Mouse (Mus musculus): ENCODE measurements around the gene Natd1.

The Natd1 gene

GRCm38 (mm10) chr11:60931869-60932481, 17.4 kb upstream of the Natd1 start, which contains the start of gene Map2k3:
TSS of gene Map2k3 (plus strand) at chr11:60932033.
- DNase-seq (ENCODE audit: low spot score): peak; percentile 95

- DNase-seq (ENCODE audit: low spot score): peak; percentile 32
Observed at GRCm38 (mm10) chr11:60931282-60931868, 16.8 kb upstream of the Natd1 start.

GRCm38 (mm10) chr11:60930724-60931281, 16.3 kb upstream of the Natd1 start:
- DNase-seq (ENCODE audit: low spot score): no peak

- DNase-seq (ENCODE audit: low spot score): peak; percentile 95
Observed at GRCm38 (mm10) chr11:60927264-60927663, 12.7 kb upstream of the Natd1 start.

GRCm38 (mm10) chr11:60924981-60925380, 10.4 kb upstream of the Natd1 start:
- DNase-seq (ENCODE audit: low spot score): no peak

GRCm38 (mm10) chr11:60924498-60924897, 9.9 kb upstream of the Natd1 start:
- DNase-seq (ENCODE audit: low spot score): no peak

- no peak for DNase-seq (ENCODE audit: low spot score)
Observed at GRCm38 (mm10) chr11:60922964-60923363, 8.4 kb upstream of the Natd1 start.

GRCm38 (mm10) chr11:60922195-60922594, 7.6 kb upstream of the Natd1 start:
- DNase-seq (ENCODE audit: low spot score): no peak

GRCm38 (mm10) chr11:60920021-60920420, 5.5 kb upstream of the Natd1 start:
- no peak for DNase-seq (ENCODE audit: low spot score)

- DNase-seq (ENCODE audit: low spot score): no peak
Observed at GRCm38 (mm10) chr11:60915201-60915600, 651 bp upstream of the Natd1 start.

GRCm38 (mm10) chr11:60913301-60914196, 1.0 kb downstream of the Natd1 start:
- DNase-seq (ENCODE audit: low spot score): peak; percentile 86

- peak; percentile 50 for DNase-seq (ENCODE audit: low spot score)
Observed at GRCm38 (mm10) chr11:60912525-60912973, 2.0 kb downstream of the Natd1 start.

- no peak for DNase-seq (ENCODE audit: low spot score)
Observed at GRCm38 (mm10) chr11:60909626-60910025, 4.9 kb downstream of the Natd1 start.

GRCm38 (mm10) chr11:60908073-60908472, 6.5 kb downstream of the Natd1 start:
- DNase-seq (ENCODE audit: low spot score): no peak

GRCm38 (mm10) chr11:60906449-60906848, 8.1 kb downstream of the Natd1 start:
- no peak for DNase-seq (ENCODE audit: low spot score)

- DNase-seq (ENCODE audit: low spot score): no peak
Observed at GRCm38 (mm10) chr11:60905407-60906120, 9.0 kb downstream of the Natd1 start.

- DNase-seq (ENCODE audit: low spot score): no peak
Observed at GRCm38 (mm10) chr11:60903661-60904061, 10.9 kb downstream of the Natd1 start.

GRCm38 (mm10) chr11:60902486-60902885, 12.1 kb downstream of the Natd1 start:
- DNase-seq (ENCODE audit: low spot score): peak; percentile 66

GRCm38 (mm10) chr11:60902001-60902400, 12.5 kb downstream of the Natd1 start:
- DNase-seq (ENCODE audit: low spot score): no peak

GRCm38 (mm10) chr11:60895915-60896314, 18.6 kb downstream of the Natd1 start:
- DNase-seq (ENCODE audit: low spot score): peak; percentile 29

- DNase-seq (ENCODE audit: low spot score): no peak
Observed at GRCm38 (mm10) chr11:60890744-60891143, 23.8 kb downstream of the Natd1 start.

- DNase-seq (ENCODE audit: low spot score): no peak
Observed at GRCm38 (mm10) chr11:60890286-60890685, 24.3 kb downstream of the Natd1 start.

All from yolk sac, embryonic 10.5 days (tissue).